In genomic region chr14:45566066-45566937, GRCm38 (mm10) we compare ENCODE assay signal across 8 mouse cellular contexts. TPM values are rescaled to one million over a fixed set of nuclear protein-coding genes. Genes with fewer than 3 reads are reported as not detected.
DNase-seq lines count a peak whose midpoint lies in the region; ATAC-seq and TF ChIP-seq lines count a peak whose summit lies in the region.

No protein-coding gene starts in this region.

- peak overlapping the region; percentile 47 for H3K4me3 ChIP-seq in heart, embryonic 13.5 days
- H3K4me3 ChIP-seq in kidney, postnatal 0 days (replicated peaks; ENCODE audit: low read depth, low read length) = peak overlapping the region; percentile 35
- H3K4me3 ChIP-seq in liver, embryonic 16.5 days (ENCODE audit: low read depth, low read length) = peak overlapping the region; percentile 14
- peak overlapping the region; percentile 28 for H3K4me3 ChIP-seq in neural tube, embryonic 13.5 days

- H3K27me3 ChIP-seq in heart, embryonic 13.5 days (replicated peaks) = no peaks in the 10 kb centered on the region
- H3K27me3 ChIP-seq in kidney, postnatal 0 days (ENCODE audit: insufficient read depth, low read length) = no peaks in the 10 kb centered on the region
- no peaks in the 10 kb centered on the region for H3K27me3 ChIP-seq in liver, embryonic 16.5 days (ENCODE audit: control insufficient read depth, insufficient read depth, low read depth, low read length)
- no peaks in the 10 kb centered on the region for H3K27me3 ChIP-seq in neural tube, embryonic 13.5 days

- no peaks in the 10 kb centered on the region for H3K36me3 ChIP-seq in heart, embryonic 13.5 days
- no peaks in the 10 kb centered on the region for H3K36me3 ChIP-seq in kidney, postnatal 0 days (ENCODE audit: insufficient read depth, low read length)
- no peaks in the 10 kb centered on the region for H3K36me3 ChIP-seq in liver, embryonic 16.5 days (ENCODE audit: control insufficient read depth, insufficient read depth)
- no peaks in the 10 kb centered on the region for H3K36me3 ChIP-seq in neural tube, embryonic 13.5 days

- peak; percentile 22 to 29 for DNase-seq in CD8-positive naive resting alpha-beta T cell, adult 2 months (ENCODE audit: low read depth in 2 of 2, low spot score in 2 of 2)
- DNase-seq in adrenal gland, adult 8-10 months = peak; percentile 22
- peak; percentile 79 for DNase-seq in embryo, embryonic 9.5 days (ENCODE audit: extremely low spot score)
- DNase-seq in kidney, postnatal 0 days (ENCODE audit: low spot score) = peak; percentile 86
- peak; percentile 24 to 73 for DNase-seq in thymus, postnatal 10 days (ENCODE audit: low spot score in 2 of 2)

- H3K4me2 ChIP-seq in heart, embryonic 13.5 days = peak overlapping the region; percentile 66
- H3K4me2 ChIP-seq in kidney, postnatal 0 days (ENCODE audit: low read length) = peak overlapping the region; percentile 61
- H3K4me2 ChIP-seq in liver, embryonic 16.5 days (ENCODE audit: low read depth, low read length) = peak overlapping the region; percentile 44; the same call in 1 of the 2 replicates
- peak overlapping the region; percentile 53 for H3K4me2 ChIP-seq in neural tube, embryonic 13.5 days

- H3K27ac ChIP-seq in heart, embryonic 13.5 days (replicated peaks) = peak overlapping the region; percentile 94
- peak overlapping the region; percentile 42; the same call in 1 of the 2 replicates for H3K27ac ChIP-seq in kidney, postnatal 0 days
- no peak overlapping the region for H3K27ac ChIP-seq in liver, embryonic 16.5 days (ENCODE audit: low read length)
- peak overlapping the region; percentile 70 for H3K27ac ChIP-seq in neural tube, embryonic 13.5 days (replicated peaks)

- 18% methylated on average over 32 of the region's 33 CpGs for WGBS in heart, embryonic 13.5 days
- WGBS in kidney, postnatal 0 days = 24% methylated on average over 28 of the region's 33 CpGs
- WGBS in liver, embryonic 16.5 days (ENCODE audit: insufficient replicate concordance) = 13% methylated on average over 32 of the region's 33 CpGs
- WGBS in neural tube, embryonic 13.5 days = 16% methylated on average over 33 of the region's 33 CpGs

- peak overlapping the region; percentile 74 for H3K9ac ChIP-seq in heart, embryonic 13.5 days
- H3K9ac ChIP-seq in kidney, postnatal 0 days (ENCODE audit: low read depth, low read length) = no peak overlapping the region
- H3K9ac ChIP-seq in liver, embryonic 16.5 days (ENCODE audit: low read depth, low read length) = no peak overlapping the region
- peak overlapping the region; percentile 38; the same call in 1 of the 2 replicates for H3K9ac ChIP-seq in neural tube, embryonic 13.5 days

- peaks cover 36% of the 10 kb centered on the region for H3K4me1 ChIP-seq in heart, embryonic 13.5 days
- H3K4me1 ChIP-seq in kidney, postnatal 0 days (replicated peaks; ENCODE audit: insufficient read depth, low read length) = peaks cover 5% of the 10 kb centered on the region; the same call in 1 of the 2 replicates
- H3K4me1 ChIP-seq in liver, embryonic 16.5 days (ENCODE audit: control insufficient read depth, low read depth, low read length) = no peaks in the 10 kb centered on the region; the same call in 1 of the 2 replicates
- peaks cover 12% of the 10 kb centered on the region for H3K4me1 ChIP-seq in neural tube, embryonic 13.5 days (replicated peaks)

- ATAC-seq in heart, embryonic 13.5 days (ENCODE audit: extremely low read depth, insufficient number of reproducible peaks, low FRiP score, low TSS enrichment) = no peak
- ATAC-seq in kidney, postnatal 0 days (replicated peaks; ENCODE audit: low FRiP score, low read depth) = no peak
- ATAC-seq in liver, embryonic 16.5 days (ENCODE audit: low read depth) = no peak
- peak; percentile 14; the same call in 1 of the 2 replicates for ATAC-seq in neural tube, embryonic 13.5 days (ENCODE audit: low read depth)

- no peaks in the 10 kb centered on the region for H3K9me3 ChIP-seq in heart, embryonic 13.5 days
- H3K9me3 ChIP-seq in kidney, postnatal 0 days (replicated peaks; ENCODE audit: low read length) = no peaks in the 10 kb centered on the region
- no peaks in the 10 kb centered on the region for H3K9me3 ChIP-seq in liver, embryonic 16.5 days (replicated peaks; ENCODE audit: control insufficient read depth, low read length)
- H3K9me3 ChIP-seq in neural tube, embryonic 13.5 days = no peaks in the 10 kb centered on the region

- peak; percentile 88 for TF ChIP-seq CTCF in kidney, postnatal 0 days (IDR thresholded peaks at IDR 0.05; ENCODE audit: low read depth)

RNA-seq across cellular contexts. Expression of gene Fermt2, which starts 36.4 kb away (rescaled TPM):
- 100 to 1,000 TPM in 2 of 4 experiments, 10 to 100 TPM in 2; 57.4 to 113 (median 98.9) TPM for total RNA-seq in adrenal gland, adult 8-10 months (2022)
- polyA plus RNA-seq in heart, embryonic 13.5 days (2015; fragmentation: Nextera tagmentation; extraction: Ambion mirVana) = 170 and 197 TPM in 2 replicates
- 216 and 226 TPM in 2 replicates for polyA plus RNA-seq in kidney, postnatal 0 days (2015; fragmentation: Nextera tagmentation; extraction: Ambion mirVana)
- polyA plus RNA-seq in liver, embryonic 16.5 days (2015; fragmentation: Nextera tagmentation; extraction: Ambion mirVana) = 44.8 and 50.4 TPM in 2 replicates
- 85.0 and 85.5 TPM in 2 replicates for polyA plus RNA-seq in neural tube, embryonic 13.5 days (2015; fragmentation: Nextera tagmentation; extraction: Ambion mirVana)

Comparison
In these comparisons a context has a peak if more than half of its experiments do, and no peak if none do; other contexts are left out.
1. DNase-seq: peak in every context shown above with its lines; median percentile 86 in kidney, postnatal 0 days; 79 in embryo, embryonic 9.5 days; 48 in thymus, postnatal 10 days; 26 in CD8-positive naive resting alpha-beta T cell, adult 2 months; 22 in adrenal gland, adult 8-10 months.
2. H3K9ac ChIP-seq: peak in heart, embryonic 13.5 days (single experiment) and neural tube, embryonic 13.5 days (single experiment); none in kidney, postnatal 0 days (single experiment) and liver, embryonic 16.5 days (single experiment).
3. Peak in every context shown above with its lines, with median percentiles within 50 percentile points of each other: H3K4me2 ChIP-seq and H3K4me3 ChIP-seq.